Mouse (Mus musculus) granulocyte monocyte progenitor cell, adult 5-6 weeks (primary cell): ENCODE measurements around the gene Ppp1r21. TPM values are rescaled to one million over a fixed set of nuclear protein-coding genes. Genes with fewer than 3 reads are reported as not detected.

ENCODE experiments used
- ATAC-seq: replicated peaks from 2 replicates; pipeline ENCODE4 v1.8.0; 2016; ENCODE audit warnings: mild to moderate bottlenecking, moderate TSS enrichment, inconsistent platforms; ENCODE audit not compliant: poor library complexity, severe bottlenecking
- total RNA-seq, 2 experiments: library from RNA; stranded (forward) in 1 of 2; stranded (reverse) in 1 of 2; fragments of 200-712, 200-1000 nt in 1 of 2; fragments of >200 nt in 1 of 2; fragmentation: Nextera tagmentation in 1 of 2; gene quantifications; 2 replicates each; pipeline ENCODE4 v1.2.3; 2014 to 2017

Gene Ppp1r21
- total RNA-seq, 2 experiments from 2014 or later, result 56.3 to 58.0 TPM

GRCm38 (mm10) chr17:88516477-88516876 is 13.4 kb upstream of the Ppp1r21 start:
- ATAC-seq, result peak; percentile 61

- ATAC-seq, result no peak
These were observed 2.1 kb upstream of the Ppp1r21 start for GRCm38 (mm10) chr17:88527781-88528180.

- ATAC-seq, result no peak; the same call in 1 of the 2 replicates
These were observed 310 bp downstream of the Ppp1r21 start for GRCm38 (mm10) chr17:88530236-88530619.

- no peak for ATAC-seq
These were observed 749 bp downstream of the Ppp1r21 start for GRCm38 (mm10) chr17:88530667-88531066.

GRCm38 (mm10) chr17:88531176-88531575 is 1.3 kb downstream of the Ppp1r21 start:
- ATAC-seq, result no peak

- no peak for ATAC-seq
These were observed 8.0 kb downstream of the Ppp1r21 start for GRCm38 (mm10) chr17:88537842-88538430.

- ATAC-seq, result peak; percentile 6; the same call in 1 of the 2 replicates
These were observed 13.0 kb downstream of the Ppp1r21 start for GRCm38 (mm10) chr17:88542771-88543416.

- peak; percentile 70 for ATAC-seq
These were observed 13.5 kb downstream of the Ppp1r21 start for GRCm38 (mm10) chr17:88543417-88543782.

- peak; percentile 74 for ATAC-seq
These were observed 15.4 kb downstream of the Ppp1r21 start for GRCm38 (mm10) chr17:88545217-88545784.

- ATAC-seq, result no peak
These were observed 16.8 kb downstream of the Ppp1r21 start for GRCm38 (mm10) chr17:88546745-88547144.

GRCm38 (mm10) chr17:88549411-88550191 is 19.7 kb downstream of the Ppp1r21 start:
- no peak for ATAC-seq

GRCm38 (mm10) chr17:88550351-88550750 is 20.4 kb downstream of the Ppp1r21 start:
- ATAC-seq, result no peak

- ATAC-seq, result peak; percentile 83
These were observed 21.3 kb downstream of the Ppp1r21 start for GRCm38 (mm10) chr17:88550981-88551940.

- ATAC-seq, result no peak
These were observed 22.6 kb downstream of the Ppp1r21 start for GRCm38 (mm10) chr17:88552556-88552955.

GRCm38 (mm10) chr17:88553001-88553449 is 23.1 kb downstream of the Ppp1r21 start:
- no peak for ATAC-seq

- no peak for ATAC-seq
These were observed 23.7 kb downstream of the Ppp1r21 start for GRCm38 (mm10) chr17:88553473-88554087.

GRCm38 (mm10) chr17:88556176-88556575 is 26.3 kb downstream of the Ppp1r21 start:
- no peak for ATAC-seq

GRCm38 (mm10) chr17:88556688-88557087 is 26.8 kb downstream of the Ppp1r21 start:
- ATAC-seq, result no peak

- ATAC-seq, result no peak
These were observed 28.4 kb downstream of the Ppp1r21 start for GRCm38 (mm10) chr17:88558168-88558842.
